Mouse (Mus musculus) frontal cortex, adult 2 months (tissue): ENCODE measurements around the gene Upk1b. TPM values are rescaled to one million over a fixed set of nuclear protein-coding genes. Genes with fewer than 3 reads are reported as not detected.
"Not testable (repeated sequence)": the region's sequence is repeated elsewhere in the genome, so short reads cannot be mapped to it uniquely, and the experiment has no call there.

ENCODE experiments used
- DNase-seq, 2 experiments: peaks; one replicate each; pipeline ENCODE4 v3.0.0; 2022; ENCODE audit warnings: low spot score in 1 of 2; ENCODE audit errors: extremely low spot score in 1 of 2
- polyA plus RNA-seq: library from polyadenylated mRNA; depleted of rRNA; stranded (reverse); fragments of >200 nt; gene quantifications from 2 replicates; pipeline ENCODE4 v1.2.3, GENCODE M21; 2012; rRNA removed

The Upk1b gene
- 1.9 and 2.9 TPM in 2 replicates for polyA plus RNA-seq

DNA sequence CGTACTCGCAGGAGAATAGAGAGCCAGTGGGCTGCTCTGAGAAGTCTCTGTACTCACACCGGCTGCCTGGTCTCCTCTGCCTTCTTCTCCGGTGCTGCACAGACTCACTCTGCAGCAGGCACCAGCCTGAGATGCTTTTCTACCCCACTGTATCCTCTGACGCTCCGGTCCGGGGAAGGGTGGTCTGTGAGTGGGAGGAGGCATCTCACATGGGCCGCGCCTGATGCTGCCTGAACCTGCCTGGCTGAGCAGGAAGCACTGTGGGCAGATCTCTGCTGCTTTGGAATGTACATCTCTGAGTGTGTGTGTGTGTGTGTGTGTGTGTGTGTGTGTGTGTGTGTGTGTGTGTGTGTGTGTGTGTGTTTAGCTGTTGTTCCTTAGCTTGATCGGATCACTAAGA lies at the start of gene Upk1b:
Gene Upk1b (minus strand): TSS at position 238 of the 400 bp plus-strand sequence.
- DNase-seq = no peak

DNA sequence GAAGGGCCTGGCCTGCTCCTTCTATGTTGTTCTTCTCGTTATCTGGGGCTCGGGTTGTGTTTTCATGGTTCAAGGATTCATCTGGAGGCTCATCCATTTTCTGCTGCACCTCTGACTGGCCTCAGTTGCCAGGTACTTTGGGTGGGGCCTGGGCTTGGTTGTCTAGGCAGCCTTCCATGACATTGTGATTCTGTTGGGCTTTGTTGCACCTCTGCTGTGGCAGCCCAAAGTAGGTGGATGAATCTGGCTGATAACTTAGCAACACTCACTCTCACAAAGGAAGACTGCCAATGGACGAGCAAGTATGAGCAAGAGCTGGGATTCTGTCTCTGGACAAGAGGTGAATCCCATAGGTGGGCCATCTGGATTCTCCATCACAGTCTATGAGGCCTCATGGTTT lies 28.5 kb upstream of the Upk1b start, which contains the start of gene 4930435E12Rik:
Gene 4930435E12Rik (minus strand): TSS at position 101 of the 400 bp plus-strand sequence.
- no peak for DNase-seq

GRCm38 (mm10) chr16:38812521-38812920 lies 12.4 kb upstream of the Upk1b start:
- peak in 1 of 2 experiments; percentile 73 for DNase-seq

GRCm38 (mm10) chr16:38810196-38810595 lies 10.1 kb upstream of the Upk1b start:
- DNase-seq = no peak

- DNase-seq = not testable (repeated sequence)
Measured at GRCm38 (mm10) chr16:38807796-38808195, 7.7 kb upstream of the Upk1b start.

DNA sequence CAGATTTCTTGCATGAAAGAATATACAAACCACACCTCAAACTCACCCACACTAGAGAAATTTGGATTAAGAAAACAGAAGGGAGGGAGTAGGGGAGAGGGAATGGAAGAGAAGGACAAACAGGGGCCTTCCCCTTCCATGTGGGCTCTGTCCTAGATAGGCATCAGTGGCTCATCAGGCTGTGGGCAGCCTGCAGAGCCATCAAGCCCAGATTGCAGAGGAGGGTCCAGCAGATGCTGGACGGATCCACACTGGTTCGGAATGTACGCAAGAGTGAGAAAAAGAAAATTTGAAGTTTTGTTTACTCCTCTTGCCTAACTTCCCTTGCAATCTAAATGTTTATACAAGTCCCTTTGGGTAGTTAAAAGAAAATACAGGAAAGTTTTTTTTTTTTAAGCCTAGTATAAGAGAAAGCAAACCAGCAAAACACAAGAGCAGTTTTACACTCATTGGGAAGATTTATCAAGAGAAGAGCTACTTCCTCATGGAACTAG lies 1.1 kb downstream of the Upk1b start:
- DNase-seq = no peak

DNA sequence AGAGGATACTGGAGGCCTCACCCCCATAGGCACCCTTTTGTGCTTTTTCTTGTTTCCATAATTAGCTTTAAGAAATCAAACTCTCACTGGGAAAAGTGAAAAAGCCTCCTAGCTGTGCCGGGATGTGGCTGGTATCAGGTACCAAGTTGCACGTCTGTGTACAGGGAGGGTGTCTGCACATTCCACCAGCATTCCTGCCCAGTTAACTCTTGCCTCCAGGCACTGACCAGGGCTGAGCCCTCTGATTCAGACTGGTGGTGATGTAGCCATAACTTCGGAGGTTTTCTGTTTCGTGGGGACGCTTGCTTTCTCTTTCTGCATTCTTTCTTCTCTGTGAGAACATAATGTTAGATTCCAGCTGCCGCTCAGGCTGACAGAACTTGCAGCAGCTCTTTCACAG lies 7.0 kb downstream of the Upk1b start:
- no peak for DNase-seq

- no peak for DNase-seq
Measured at GRCm38 (mm10) chr16:38789966-38790365, 10.2 kb downstream of the Upk1b start.

GRCm38 (mm10) chr16:38789016-38789415 lies 11.1 kb downstream of the Upk1b start:
- DNase-seq = no peak

GRCm38 (mm10) chr16:38785301-38785700 lies 14.8 kb downstream of the Upk1b start:
- DNase-seq = no peak

DNA sequence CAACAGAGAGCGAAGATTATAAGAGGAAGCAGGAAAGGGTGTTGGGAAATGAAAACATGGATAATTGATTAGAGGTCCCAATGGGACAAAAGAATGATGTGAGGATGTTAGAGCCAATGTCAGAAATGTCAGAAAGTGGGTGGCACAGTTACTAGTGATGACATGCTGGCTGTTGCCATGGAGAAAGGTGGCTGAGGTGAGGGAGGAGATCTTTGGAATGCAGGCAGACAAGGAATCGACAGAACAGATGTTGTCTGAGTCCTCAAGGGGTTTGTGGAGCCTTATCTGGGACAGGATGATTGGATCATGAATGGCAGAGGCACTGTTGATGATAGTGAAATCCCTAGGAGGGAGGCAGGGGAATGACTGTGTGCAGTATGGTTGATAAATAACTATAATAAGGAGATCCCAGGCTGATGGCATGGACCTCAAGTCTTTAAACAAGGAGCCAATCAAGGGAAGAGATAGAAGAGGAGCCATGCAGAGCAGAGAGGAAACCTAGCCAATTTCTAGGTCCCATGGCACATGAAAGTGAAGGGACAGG lies 17.5 kb downstream of the Upk1b start:
- DNase-seq = no peak

GRCm38 (mm10) chr16:38781946-38782345 lies 18.2 kb downstream of the Upk1b start:
- DNase-seq = no peak

DNA sequence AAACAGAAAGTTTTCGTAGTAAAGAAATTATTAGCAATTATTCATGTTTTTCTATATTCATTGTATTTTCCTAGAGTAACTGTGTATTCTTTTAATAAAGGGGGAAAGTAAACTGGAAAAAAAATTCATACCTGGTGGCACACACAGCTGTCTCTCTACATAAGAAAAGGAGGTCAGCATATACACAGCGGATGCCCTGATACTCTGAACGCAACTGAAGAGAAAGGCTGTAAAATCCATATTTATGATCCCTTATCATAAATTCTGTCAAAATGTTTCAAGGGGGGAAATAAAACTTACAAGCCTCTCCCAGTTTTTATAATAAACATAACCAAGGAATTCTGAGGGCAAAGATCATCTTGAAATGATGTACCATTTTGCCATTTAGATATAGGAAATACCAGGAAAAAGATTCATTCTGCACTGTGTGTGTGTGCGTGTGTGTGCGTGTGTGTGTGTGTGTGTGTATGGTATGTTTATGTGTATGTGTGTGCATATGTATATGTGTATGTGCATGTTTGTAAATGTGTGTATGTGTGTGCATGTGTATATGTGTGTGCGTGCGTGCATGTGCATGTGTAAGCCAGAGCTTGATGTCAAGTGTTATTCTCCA lies 19.1 kb downstream of the Upk1b start:
- no peak for DNase-seq

DNA sequence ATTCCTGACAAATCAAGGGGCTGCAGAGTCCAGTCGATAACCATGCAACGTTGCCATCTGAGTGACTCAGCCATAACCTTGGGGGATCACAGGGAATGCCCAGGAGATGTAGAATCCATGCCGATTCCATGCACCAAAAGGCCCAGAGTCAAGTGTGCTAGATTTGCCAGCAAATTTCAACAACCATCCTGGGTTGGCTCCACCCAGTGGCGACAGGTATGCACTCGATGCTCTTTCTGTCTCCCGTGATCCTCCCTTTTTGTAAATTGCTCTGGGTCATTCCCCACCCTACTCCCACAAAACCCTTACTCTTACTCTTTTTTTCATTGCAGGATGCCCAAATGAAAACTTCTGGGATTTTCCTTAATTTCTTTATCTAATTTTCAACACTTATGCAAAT lies 23.8 kb downstream of the Upk1b start:
- DNase-seq = no peak

GRCm38 (mm10) chr16:38774964-38775746 lies 25.0 kb downstream of the Upk1b start:
- DNase-seq = no peak

DNA sequence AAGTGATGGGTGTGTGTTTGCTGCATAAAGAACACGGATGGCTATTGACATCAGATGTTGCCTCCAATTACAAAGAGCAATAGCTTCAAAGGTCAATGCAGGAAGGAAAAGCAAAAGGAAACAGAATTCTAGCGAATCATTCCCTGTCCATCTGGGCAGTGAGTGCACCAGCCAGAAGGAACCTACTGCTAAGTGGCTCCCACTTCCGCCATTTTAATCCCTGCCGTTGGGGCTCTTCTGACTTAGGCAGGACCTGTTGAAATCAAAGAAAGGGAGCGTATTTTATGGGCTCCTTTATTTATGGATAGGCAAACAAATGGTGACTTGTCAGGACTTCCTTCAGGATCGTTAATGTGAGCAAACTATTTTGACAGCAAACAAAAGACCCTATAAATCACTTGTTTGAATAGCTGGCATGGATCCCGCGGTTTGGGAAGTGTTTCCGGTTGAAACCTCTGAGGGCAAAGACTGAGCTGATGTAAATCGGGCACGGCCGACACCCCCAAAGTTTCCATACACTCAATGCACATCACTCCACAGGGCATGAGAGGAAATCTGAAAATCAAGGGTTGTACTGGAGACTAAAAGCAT lies 27.1 kb downstream of the Upk1b start:
- DNase-seq = no peak

GRCm38 (mm10) chr16:38771145-38771544 lies 29.0 kb downstream of the Upk1b start:
- no peak for DNase-seq

DNA sequence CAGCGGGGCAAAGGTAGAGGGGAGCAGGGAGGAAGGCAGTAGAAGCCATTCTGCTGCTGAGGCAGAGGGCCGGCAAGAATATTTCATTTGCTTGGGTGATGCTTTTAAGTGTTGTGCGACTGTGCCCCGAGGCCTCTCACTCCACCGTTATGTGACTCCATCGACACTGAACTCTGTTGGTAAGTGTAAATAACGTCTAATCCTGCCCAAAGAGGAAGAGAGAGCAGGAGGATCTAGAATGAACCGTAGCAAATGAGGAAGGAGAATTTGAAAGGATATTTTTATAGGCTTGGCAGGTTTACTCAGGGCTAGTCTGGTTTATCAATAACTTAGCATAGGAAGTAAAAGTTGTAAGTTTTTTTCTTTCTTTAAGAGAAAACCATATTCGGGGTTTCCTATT lies 30.6 kb downstream of the Upk1b start:
- DNase-seq = no peak

DNA sequence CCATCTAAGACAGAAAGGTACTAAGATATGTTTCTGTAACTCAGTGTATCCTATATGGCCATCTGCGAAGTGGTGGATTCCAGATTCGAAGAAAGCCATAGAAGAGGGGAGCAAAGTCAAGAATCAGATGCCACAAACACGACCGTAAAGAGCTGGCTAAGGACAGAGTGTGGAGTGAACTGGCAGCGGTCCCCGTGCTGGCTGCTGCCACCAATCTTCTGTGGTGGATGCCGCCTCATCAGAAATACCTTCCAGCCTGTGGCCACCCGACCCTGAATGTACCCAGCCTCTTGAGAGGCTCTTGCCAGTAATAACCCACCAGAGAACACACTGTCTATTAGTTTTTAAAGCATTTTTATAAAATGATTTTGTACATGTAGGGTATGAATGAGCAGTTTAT lies 31.7 kb downstream of the Upk1b start:
- DNase-seq = no peak

DNA sequence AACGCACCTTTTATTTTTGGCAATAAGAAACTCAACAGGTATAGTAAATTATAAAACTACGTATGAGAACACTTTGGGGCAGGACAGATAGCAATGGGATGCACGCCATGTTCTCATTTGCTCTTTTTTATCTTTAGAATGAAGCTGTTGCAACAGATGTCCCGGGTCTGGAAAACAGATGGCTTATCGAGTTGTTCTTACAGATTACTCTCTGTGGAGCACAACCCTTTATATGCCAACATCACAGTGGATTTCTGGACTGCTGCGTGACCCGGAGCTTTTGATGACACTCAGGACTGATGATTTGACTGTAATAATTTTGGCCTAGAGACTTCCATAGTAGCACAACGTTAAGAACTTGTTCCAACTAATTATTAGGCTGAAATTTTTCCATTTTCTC lies 32.4 kb downstream of the Upk1b start:
- DNase-seq = peak in 1 of 2 experiments; percentile 39

DNA sequence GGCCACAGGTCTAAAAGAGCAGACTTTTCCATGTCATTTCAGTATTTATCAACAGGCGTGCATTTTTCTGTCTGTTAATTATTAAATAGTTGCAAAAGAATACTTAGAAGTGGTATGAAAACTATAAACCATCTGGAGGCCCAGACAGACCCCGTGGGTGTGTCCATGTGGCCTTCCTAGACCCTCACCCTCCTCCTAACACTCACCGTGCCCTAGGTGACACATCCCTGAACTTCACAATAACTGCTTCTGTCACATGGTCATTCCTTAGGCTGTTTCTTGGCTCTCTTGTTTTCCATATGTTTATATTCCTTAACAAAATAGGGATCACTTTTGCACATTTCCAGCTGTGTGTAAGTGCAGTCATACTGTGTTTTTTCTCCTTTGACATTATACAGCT lies 33.5 kb downstream of the Upk1b start:
- DNase-seq = no peak
